Mouse (Mus musculus) layer of hippocampus, postnatal 36 days (tissue): ENCODE measurements around the gene Hccs. TPM values are rescaled to one million over a fixed set of nuclear protein-coding genes. Genes with fewer than 3 reads are reported as not detected.

ENCODE experiments used
- total RNA-seq, 2 experiments: library from RNA; stranded (reverse); gene quantifications; 2 replicates each; pipeline ENCODE4 v1.2.3; 2021

Hccs gene
- total RNA-seq, 2 experiments from 2014 or later: 21.5 to 23.0 TPM

Other genes with a start within 250 kb of the Hccs start
- not detected for gene Amelx, start 133.2 kb downstream of the Hccs start, total RNA-seq